Mouse (Mus musculus) urinary bladder, postnatal 25 days (tissue): ENCODE data around the gene Macc1.

Experiments used
- DNase-seq: peaks from one replicate; pipeline ENCODE4 v3.0.0; 2022; ENCODE audit warnings: low spot score

Gene Macc1

DNA sequence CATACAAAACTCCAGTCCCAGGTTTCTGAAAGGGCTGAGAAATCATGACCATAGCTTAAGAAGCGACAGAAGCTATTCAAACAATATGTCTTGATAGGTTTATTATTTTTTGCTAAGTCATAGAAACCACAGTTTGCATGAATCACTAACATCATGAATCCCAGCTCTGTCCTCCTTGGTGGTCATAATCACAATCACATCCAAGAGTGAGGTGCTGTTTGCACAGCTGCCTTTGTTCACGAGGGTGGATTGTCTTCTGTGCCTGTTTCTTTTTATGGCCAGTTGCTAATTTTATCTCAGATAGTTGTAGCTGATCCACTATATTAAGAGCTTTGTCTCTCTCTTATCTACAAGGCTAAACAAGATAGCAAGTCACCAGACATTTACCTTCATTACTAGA, 72.6 kb downstream of the Macc1 start:
- no peak for DNase-seq

DNA sequence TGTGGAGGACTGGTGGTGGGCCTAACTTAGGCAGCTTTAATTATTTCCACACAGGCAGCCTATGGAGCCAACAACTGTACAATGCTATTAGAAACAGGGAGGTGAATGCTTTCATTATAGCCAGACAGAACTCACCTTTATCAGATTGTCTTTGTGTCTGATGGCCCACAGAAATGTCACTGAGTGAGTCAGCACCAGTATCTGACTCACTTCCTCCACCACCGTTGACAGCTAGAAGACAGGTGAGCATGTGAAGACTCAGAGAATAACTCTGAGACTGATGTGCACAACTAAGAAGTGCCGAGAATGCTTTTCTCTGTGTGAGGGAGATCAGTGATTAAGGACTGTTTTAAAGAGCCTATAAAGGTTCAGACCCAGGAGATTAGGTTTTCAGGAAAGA, 73.9 kb downstream of the Macc1 start:
- no peak for DNase-seq

DNA sequence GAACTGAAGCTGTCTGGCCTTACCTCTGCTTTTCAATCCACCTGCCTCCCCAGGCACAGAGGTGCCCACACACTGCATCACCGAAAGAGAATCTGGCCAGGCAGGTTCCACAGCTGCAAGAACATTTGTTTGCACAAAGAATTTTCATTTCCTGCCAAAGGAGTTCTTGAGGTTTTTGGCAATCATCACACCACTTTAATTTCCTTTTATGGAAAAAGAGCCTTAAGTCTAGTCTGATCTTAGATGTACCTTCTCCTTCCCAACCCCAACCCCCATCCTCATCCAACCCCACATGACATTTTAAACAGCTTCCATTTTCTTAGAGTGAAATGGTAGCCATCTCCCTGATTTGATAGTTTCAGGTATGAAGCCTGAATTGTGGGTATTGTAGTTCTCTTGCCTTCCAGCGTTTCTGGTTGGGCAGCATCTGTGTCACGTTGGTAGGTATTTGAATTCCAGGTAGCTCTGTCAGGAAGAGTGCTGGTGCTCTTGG, 76.2 kb downstream of the Macc1 start:
- peak; percentile 55 for DNase-seq

DNA sequence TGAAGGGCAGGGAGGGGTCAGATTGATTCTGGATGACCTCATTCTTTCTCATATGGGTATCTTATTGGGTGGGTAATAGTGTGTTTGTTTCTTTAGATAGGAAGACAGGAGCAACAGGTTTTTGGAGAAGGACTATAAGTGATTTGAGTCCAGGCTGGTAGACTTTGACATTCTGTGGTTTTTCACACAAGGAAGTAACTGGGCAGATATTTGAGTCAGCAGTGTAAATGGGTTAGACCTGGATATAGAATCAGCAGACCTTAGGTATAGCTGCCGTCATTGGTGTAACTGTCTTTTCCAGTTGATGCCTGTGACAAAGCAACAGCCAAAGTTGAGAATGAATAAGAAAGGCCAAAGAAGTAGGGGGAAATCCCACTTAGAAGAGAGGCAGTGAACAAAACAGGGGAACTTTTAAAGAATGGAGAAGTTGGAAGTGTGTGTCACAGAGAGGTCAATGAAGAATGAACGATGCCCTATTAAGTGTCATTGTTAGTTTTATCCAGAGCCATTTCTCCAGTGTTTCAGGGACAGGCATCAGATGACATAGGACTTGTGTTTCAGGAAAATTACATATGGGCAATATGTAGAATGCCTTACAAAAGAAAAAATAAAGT, 84.1 kb downstream of the Macc1 start:
- DNase-seq: no peak

DNA sequence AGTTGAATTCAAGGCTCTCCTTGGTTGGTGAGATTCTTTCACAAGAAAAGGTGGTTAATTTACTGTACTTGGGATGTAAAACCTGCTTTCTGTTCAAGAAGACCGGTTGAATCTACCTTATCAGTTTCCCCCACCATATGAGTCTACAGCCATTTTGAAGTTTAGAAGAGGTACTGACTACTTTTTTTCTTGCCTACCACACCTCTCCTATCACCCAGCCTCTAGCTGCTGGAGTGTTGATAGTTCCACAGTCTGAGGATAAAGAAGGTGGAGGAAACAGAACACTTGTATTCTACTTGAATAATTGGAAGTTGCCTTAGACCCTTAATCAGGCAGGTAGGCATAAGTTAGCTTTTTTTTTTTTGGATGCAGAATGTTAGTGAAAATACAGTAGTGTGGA, 88.2 kb downstream of the Macc1 start:
- DNase-seq: no peak

DNA sequence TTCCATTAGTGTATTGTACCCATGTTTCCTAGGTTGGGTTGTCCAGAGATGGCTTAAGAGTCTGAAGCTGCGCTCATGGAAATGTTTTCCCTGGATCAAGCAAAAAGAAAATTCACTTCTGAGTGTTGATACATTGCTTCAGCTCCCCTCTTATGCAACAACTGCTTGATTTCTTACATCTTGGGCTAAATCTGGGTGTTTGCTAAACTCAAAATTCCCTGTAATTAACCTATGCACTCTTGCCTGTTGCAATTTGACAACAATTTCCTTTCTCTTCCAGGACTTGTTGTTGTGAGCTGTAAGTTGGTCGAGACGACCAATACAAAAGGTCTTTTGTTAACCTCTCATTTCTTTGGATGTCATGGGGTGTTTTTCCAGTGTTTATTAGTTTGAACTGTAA, 88.7 kb downstream of the Macc1 start:
- DNase-seq: no peak

DNA sequence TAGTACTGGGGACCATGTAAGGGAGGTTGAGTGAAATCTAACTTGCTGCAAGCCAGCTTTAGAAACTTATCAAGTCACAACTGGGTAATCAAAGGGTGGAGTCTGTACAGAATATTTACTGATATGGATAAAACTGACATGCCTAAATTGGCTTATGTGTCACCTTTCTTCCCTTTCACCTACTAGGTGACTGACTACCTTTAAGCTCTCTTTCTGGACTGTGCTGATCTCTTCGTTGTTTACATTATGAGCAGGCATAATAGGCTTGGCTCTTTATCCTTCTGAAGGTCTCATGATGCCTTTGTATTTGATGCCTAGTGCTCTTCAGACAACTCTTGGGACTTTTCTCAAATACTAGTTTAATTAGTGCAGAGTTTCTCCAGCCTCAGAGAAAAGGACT, 90.7 kb downstream of the Macc1 start:
- DNase-seq: no peak

DNA sequence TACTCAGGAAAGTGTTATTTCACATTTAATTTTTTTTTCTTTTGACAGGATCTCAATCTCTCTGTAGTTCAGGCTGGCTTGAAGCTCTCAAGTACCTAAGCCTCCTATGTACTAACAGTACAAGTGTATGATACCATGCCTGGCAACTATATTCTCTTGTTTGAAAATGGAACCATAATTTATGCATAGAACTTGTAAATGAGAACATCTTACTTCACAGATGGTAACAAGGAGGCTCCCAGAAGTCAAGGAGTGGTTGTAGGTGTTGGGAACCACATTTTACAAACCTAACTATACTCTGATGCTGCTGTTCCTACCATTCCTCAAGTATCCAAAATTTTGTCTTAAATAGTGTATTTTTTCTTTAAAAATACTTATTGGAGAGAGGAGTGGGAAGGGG, 96.5 kb downstream of the Macc1 start:
- no peak for DNase-seq

DNA sequence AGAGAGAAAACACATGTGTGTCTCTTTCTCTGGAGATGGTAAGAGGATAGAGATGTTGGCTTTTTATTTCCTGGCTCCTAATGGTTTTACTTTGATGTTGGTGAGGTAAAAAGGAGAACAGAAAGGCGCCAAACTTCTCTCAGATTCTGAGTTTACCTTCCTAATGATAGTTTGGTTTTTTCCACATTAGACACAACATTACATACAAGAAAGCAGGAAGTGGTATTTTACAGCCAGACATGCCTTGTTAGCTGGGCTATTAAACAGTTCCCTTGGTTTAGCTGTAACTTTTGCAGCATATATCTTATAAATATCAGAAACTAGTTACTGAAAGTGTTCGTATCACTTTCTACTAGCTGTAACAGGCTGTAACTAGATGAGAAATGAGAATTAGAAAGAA, 96.9 kb downstream of the Macc1 start:
- no peak for DNase-seq

DNA sequence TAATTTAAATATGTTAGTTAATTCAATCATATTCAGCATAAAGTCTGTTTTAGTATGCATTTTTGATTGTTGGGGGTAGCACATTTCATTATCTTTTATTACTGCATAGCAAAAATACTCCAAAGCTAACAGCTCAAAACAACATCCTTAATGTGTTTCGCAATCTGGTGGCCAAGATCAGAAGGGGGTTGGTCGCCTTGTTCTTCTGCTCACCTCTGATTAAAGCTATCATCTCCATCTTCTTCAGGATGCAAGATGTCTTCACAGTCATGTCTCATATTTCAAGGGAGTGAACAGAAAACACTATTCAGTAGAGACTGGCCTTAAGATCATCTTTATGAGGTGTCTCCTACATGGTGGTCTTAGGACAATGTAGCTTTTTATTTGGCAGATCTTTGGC, 97.9 kb downstream of the Macc1 start:
- no peak for DNase-seq

DNA sequence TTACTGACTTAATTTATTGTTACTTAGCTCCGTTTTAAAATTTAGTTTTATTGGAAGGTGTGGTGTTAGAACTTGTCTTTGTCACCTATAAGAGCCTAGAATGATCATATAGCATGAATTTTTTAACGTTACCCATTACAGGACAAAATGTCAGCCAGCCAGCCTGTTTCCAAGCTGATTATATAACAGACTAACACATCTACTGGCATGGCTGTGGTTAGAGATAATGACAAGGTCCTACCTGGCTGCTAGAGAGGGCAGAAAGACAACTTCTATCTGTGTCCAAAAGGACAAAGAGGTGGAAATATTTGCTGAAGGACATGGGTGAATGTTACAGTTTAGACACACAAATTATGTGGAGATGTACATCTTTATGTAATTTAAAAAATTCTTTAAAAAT, 101.8 kb downstream of the Macc1 start:
- DNase-seq: no peak

DNA sequence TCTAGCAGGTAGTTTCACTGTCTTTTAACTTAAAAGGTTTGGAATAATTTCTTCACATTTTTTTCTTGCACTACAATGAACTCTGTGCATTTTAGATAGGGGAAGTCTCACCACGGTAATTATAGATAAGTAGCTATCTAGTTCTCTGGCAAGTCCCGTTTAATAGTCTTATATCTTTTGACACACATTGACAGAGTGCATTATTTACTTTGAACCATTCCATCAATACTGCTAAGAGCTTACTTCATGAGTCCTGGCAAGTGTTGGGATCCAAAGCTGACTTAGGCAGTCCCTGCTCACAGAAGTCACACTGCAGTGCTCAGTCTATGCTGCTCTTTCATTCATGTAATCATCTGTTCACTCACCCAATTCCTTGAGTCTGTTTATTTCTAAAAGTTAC, 111.7 kb downstream of the Macc1 start:
- DNase-seq: no peak

DNA sequence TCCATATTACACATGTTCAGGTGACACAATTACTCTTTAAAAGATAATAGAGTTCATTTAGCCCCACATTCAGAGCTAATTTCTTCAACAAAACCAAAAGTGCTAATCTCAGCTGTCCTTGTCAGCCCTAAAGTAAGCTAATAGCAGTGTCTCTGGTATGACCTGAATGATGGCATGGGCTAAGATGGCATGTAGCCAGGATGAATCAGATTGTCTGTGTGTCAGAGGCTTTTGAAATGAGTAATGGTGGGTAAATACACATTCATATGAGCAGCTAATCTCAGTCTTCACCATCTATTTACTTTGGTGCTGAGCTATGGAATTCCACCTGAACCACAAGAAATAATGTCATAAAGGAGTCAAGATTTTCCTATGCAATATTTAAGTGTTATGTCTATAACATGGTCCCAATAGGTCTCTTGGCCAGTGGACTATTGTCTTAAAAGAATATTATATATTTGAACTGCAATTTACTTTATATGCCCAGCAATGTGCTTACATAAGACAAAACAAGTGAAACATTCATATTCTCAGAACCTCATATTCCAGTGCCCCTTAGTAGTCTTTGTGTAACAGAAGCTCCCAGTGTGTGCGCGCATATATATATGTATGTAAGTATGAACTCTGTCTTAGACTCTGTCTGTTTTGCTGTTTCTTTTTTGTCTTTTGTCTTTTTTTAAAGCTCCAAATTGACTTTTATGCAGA, 112.3 kb downstream of the Macc1 start:
- no peak for DNase-seq

DNA sequence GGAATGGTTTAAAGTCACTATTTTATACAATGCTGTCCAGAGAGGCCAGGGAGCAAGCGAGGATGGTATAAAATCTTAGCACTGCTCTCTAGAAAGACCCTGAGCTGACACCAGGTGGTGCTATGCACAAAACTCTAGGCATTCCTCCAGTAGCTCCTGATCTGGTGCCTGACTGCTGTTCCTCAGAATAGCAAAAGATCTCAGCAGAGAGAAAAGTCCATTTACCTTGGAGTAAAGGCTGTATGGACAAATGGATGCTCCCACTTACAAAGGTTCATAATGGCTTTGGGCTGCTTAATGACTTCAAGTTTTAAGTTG, 112.8 kb downstream of the Macc1 start:
- no peak for DNase-seq

DNA sequence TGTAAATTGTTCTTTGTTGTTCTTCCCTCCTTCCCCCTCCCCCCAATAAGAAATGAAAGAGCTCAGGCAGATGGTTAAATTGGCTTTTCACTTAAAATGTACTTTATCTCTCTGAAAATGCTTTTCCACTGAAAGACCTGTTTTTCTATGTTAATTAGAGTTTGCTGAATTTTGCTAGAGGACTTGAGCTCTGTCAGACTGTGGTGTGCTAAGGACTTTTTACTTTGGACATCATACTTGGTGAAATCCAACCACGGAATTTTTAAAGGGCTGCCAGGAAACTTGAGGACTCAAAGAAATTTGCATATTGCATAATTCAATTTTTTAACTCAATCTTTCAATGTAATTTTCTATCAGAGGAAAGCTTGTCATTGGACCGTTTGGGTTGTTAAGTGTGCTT, 126.7 kb downstream of the Macc1 start:
- DNase-seq: no peak

DNA sequence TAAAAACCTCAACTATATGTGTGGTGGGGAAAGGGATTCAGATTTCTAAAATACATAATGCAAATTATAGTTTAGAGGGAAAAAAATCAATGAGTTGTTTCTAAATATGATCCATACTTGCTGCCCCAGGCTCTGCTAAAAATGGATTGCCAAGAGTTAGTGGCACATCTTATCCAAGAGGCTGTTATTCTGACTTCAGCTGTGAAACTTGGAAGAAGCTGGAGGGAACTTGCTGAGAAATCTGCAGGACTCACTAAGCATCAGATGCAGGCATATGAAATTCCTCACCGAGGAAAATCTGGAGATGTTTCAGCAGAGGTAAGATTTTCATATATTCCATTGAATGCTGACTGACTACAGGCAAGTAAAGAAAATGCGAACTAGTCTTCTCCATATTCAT, 136.0 kb downstream of the Macc1 start:
- no peak for DNase-seq

DNA sequence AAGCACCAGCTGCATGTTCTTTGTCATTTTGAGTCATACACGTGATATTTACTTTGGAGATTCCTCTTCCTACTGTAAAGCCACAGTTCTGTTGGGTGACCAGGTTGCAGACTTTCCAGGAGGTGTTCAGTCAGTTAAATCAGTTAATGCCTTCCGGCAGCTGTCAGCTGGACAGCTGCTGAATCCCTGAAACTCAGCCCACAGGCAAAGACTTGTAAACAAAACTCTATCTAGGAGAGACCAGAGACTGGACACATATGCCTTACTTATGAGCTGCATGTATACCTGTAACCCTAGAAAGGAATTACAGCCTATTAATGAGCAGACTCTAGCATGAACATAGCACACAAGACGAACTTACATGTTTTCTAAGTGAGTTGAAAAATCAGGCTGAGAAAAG, 137.2 kb downstream of the Macc1 start:
- no peak for DNase-seq

DNA sequence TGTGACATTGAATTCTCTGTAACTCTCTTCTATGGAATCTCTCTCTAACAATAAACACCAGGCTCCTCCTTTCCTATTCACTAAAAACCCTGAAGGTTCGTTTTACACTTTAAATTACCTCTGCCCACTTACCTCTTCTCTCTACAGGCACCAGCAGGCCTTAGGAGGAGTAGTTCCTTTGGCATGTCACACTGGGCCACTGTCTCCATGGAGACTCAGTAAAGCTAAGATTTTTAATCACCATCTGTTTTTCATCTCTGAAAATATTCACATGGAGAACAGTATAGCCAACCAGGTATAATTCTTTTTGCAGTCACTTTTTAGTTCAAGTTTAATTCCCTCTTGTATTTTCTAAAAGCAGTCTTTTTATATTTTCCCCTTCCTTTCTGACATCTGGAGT, 140.0 kb downstream of the Macc1 start:
- DNase-seq: no peak

DNA sequence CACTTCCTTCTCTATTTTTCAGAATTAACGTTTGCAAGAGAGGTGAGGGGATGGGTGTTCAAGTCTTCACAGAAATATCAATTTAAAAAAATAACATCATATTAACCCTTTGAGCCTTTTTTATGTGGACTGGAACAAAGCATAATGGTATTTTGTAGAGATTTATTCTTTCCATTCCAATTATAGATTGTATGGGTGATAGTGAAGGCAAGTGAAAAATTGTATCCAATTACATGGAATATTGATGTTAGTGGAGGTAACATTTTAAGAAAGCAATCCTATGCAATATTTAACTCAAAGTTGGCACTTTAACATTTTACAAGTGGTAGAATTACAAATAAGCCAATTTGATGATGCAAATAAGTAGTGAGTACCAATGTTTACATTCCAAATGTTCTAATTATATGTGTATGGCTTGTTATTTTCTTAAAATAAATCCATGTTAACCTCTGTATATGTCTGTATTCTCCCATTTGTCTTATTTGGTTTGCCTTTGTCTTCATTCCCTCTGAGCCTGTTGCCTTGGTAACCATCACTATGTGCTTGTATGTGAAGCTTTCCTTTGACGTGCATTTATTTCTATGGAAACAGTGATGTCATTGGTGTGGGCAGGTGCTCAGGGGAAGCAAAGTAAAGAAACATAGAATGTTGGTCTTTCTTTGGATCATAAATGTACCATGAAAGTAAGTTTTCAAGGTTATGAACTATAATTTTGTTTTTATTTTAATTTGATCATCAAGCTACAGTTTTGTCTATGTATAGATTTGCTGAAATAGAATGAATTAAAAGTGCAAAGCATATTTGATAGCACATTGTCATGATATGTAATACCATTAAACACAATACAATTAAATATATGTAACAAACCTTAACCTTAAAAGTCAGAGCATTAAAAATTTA, 150.2 kb downstream of the Macc1 start:
- no peak for DNase-seq

DNA sequence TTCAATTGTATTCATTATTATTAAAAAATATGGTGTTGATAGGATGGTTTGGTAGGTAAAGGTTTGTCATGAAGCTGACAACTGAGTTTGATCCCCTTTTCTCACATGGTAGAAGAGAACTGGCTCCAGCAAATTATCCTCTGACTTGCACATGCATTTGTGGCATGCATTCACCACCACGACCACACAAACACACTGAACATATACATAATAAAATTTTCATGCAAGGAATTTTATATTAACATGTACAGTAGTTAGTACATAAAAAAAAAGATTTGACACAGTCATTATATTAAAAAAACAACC, 150.8 kb downstream of the Macc1 start:
- DNase-seq: no peak

DNA sequence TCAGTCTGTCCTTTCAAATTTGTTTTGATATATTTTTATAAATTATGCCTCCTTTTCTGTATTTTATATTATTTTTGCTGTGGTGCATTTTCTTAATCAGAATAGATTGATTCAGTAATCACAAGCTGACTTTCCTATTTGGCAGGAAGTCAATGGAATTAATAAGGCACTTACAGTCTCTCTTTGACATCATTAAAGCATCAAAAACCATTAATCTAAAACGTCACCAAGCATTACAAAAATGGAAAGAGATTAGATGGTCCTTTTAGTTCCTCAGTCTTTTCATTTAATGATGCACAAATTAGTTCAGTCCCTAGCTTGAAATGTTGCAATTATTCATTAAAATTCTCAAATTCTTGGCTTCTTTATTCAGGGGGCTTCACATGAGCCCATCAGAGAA, 153.6 kb downstream of the Macc1 start:
- no peak for DNase-seq

DNA sequence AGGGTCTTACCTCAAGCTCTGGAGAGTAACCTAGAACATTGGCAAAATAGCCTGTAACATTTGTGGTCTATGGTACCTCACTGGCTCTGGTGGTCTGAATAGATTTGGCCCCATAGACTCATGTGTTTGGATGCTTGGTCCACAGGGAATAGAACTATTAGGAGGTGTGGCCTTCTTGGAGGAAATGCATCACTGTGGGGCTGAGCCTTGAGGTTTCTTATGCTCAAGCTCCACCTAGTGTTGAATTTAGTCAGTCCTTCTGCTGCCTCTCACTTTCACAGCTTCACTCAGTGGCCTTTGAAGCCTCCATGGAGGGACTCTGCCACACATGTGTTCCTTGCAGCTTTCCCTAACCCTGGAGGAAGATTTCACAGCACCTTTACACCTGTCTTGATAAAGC, 156.2 kb downstream of the Macc1 start:
- DNase-seq: no peak

DNA sequence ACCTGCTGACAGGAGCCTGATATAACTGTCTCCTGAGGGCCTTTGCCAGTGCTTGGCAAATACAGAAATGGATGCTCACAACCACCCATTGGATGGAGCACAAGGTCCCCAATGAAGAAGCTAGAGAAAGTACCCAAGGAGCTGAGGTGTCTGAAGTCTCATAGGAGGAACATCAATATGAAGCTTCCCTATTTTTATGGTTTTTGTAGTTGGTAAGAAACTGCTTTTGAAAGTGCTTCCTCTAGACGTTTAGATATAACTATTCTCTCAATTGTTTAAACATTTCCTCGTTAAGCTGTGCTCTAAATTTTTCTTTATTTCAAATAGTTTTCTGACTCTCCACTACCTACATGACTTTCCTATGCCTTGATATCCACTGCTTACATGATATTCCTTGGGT, 169.2 kb downstream of the Macc1 start:
- no peak for DNase-seq
